Mouse (Mus musculus) brown adipose tissue, adult 24 weeks (tissue): ENCODE results near the gene Arl4d. TPM values are rescaled to one million over a fixed set of nuclear protein-coding genes. Genes with fewer than 3 reads are reported as not detected.

Source experiments
- H3K27ac ChIP-seq: fragments of 200-500 bp; replicated peaks from 2 replicates; pipeline ENCODE4 v1.5.1; 2012; ENCODE audit warnings: low read depth, mild to moderate bottlenecking, low read length
- H3K4me1 ChIP-seq: fragments of 200-500 bp; 2 replicates; pipeline ENCODE4 v1.6.1; 2012; ENCODE audit warnings: low read length, mixed read lengths; ENCODE audit not compliant: control insufficient read depth, insufficient read depth, insufficient read length
- H3K4me3 ChIP-seq: fragments of 200-500 bp; 2 replicates; pipeline ENCODE4 v1.5.1; 2012; ENCODE audit warnings: low read depth, mild to moderate bottlenecking, low read length, moderate library complexity; ENCODE audit not compliant: insufficient read depth
- polyA plus RNA-seq: library from polyadenylated mRNA; stranded (reverse); fragments of >200 nt; gene quantifications from 2 replicates; pipeline ENCODE4 v1.2.4, GENCODE M21; 2012; ENCODE audit not compliant: missing spikeins, insufficient read depth, insufficient read length

Arl4d gene
- polyA plus RNA-seq, 1 experiment: 3.8 TPM

DNA sequence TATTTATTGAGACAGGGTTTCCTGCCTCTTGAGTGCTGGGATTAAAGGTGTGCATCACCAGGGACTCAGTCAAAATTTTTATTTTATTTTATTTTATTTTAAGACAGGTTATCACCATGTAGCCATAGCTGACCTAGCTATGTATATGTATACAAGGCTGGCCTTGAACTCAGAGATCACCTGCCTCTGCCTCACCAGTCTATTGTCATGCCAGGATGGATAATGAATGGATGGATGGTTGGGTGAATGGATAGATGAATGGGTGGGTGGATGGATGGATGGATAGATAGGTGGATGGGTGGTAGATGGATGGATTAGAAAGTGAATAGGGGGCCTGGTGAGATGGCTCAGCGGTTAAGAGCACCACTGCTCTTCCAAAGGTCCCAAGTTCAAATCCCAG is 16.6 kb downstream of the Arl4d start:
- Histone ChIP-seq H3K27ac (no peak overlapping the region), H3K4me1 (peaks cover 11% of the 10 kb centered on the region)

DNA sequence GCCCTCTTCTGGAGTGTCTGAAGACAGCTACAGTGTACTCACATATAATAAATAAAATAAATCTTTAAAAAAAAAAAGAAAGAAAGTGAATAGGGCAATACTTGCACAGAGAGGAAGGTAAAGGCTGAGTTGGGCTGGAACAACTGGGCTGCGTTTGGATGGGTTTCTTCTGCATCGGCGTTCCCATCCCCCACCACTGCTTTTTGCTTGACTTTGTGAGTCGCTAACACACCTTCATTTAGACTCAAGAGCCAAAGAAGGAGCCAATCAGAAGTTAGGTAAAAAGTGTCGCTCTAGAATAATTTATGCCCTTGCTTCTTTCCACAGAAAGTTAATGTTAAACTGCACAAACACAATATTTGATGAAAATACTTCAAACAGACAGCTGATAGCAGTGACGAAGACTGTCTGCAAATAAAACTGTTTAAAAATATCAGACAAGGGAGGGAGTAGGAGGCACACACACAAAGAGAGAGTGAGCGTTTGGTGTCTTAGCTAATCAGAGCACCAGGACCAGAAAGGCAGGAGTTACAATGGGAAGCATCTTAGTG is 17.1 kb downstream of the Arl4d start:
- no peak overlapping the region for H3K4me3 ChIP-seq
- peaks cover 11% of the 10 kb centered on the region for H3K4me1 ChIP-seq
- H3K27ac ChIP-seq: no peak overlapping the region

More for the DNA sequence above, 16.6 kb downstream of the Arl4d start:
- no peak overlapping the region for H3K4me3 ChIP-seq

- Histone ChIP-seq H3K4me1 (no peaks in the 10 kb centered on the region), H3K27ac (no peak overlapping the region), H3K4me3 (no peak overlapping the region)
These were observed 22.3 kb downstream of the Arl4d start for GRCm38 (mm10) chr11:101687351-101688301.

- H3K4me3 ChIP-seq: no peak overlapping the region
- no peaks in the 10 kb centered on the region for H3K4me1 ChIP-seq
- H3K27ac ChIP-seq: no peak overlapping the region
These were observed 24.4 kb downstream of the Arl4d start for GRCm38 (mm10) chr11:101689701-101690113.

DNA sequence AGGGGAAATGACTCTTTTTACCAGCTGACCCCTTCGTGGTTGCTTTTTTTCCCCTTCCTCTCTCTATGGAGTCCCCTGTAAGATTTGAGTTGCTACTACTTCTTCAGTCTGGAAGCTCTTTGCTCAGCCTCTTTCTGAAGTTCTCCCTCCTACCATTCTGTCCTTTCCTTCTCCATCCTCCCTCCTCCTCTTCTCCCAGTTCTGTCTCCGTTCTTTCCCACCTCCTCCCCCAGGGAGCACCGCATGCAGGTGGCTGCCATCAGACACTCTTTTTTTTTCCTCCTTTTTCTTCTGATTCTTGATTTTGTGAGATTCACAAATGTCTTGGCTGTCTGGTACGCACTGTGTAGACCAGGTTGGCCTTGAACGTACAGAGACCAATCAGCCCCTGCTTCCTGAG is 25.0 kb downstream of the Arl4d start:
- Histone ChIP-seq H3K4me1 (no peaks in the 10 kb centered on the region), H3K4me3 (no peak overlapping the region), H3K27ac (no peak overlapping the region)

DNA sequence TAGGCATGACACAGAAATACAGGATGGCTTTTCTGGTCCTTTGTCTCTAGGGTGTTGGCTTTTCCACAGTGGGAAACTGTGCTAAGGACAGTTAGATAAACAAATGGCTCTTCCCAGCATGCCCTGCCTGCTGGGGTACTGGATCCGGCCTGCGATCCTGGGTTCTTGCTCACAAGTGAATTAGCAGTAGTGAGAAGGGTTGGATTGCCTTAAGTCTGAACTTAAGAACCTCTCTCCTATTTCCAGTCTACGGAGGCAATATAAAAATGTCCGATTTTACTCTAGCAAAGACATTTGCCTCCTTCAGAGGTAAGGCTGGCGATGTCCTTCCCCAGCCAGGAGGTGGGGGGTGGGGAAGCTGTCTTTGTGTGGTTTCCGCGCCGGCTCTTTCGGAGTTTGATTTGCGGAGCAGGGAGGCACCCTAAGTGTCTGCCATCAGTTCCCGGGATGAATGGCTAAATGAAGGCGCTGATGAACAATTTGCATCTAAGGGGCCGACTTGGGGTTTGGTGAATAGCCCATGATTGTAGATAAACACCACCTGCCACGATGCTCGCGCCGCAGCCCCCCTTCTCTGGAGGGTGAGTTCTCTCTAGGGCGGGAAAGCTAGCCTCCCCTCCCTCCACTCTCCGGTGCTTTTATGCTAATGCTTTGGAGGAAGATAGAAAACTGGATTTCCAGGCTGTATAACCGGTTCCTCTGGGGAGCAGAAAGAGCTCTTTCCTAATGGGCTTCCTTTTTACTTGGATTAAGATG is 30.7 kb downstream of the Arl4d start:
- H3K4me1 ChIP-seq: peaks cover 9% of the 10 kb centered on the region; the same call in 1 of the 2 replicates
- no peak overlapping the region for H3K4me3 ChIP-seq
- no peak overlapping the region for H3K27ac ChIP-seq

DNA sequence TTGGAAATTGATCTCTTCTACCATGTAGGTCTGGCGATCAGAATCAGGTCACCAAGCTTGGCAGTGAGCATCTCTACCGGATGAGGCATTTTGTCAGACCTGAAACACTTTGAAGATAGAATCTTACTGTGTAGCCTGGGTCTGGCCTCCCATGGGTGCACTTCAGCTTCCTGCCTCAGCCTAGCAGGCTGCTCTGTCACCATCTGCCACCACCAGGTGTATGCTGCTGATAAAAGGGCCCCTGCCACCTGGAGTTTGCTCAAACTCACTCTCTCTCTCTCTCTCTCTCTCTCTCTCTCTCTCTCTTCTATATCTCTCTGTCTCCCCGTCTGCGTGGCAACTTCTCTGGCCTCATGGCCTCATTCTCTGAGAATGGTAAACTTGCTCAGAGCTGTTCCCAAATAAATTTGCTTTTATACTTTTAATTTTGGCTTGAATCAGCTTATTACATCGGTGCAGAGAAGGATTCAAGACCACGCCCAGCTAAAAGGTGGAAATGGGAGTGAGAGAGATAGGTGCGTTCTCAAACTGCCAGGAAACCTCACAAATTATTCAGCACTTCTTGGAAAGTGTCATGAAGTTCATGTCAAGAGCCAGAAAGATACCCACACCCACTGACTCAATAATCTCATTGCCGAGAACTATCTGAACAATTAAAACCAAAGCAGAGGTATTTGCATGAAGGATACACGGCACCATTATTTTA is 32.0 kb downstream of the Arl4d start:
- Histone ChIP-seq H3K27ac (no peak overlapping the region), H3K4me3 (no peak overlapping the region), H3K4me1 (peaks cover 9% of the 10 kb centered on the region; the same call in 1 of the 2 replicates)

DNA sequence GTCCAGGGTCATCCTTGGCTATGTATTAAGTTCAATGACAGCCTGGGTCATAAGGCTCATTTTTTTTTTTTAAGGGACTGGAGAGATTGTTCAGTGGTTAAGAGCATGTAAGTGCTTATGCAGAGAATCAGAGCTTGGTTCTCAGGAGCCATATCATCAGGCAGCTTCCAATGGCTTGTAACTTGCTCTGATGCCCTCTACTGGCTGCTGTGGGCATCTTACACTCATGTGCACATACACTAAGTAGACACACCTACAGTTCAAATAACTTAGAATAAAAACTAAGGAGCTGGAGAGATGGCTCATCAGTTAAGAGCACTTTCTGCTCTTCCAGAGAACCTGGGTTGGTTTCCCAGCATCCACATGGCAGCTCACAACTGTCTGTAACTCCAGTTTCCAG is 32.8 kb downstream of the Arl4d start:
- Histone ChIP-seq H3K4me3 (no peak overlapping the region), H3K27ac (no peak overlapping the region), H3K4me1 (peaks cover 9% of the 10 kb centered on the region; the same call in 1 of the 2 replicates)

GRCm38 (mm10) chr11:101699556-101699955 is 34.2 kb downstream of the Arl4d start:
- H3K27ac ChIP-seq: no peak overlapping the region
- H3K4me1 ChIP-seq: peaks cover 9% of the 10 kb centered on the region; the same call in 1 of the 2 replicates
- H3K4me3 ChIP-seq: no peak overlapping the region

DNA sequence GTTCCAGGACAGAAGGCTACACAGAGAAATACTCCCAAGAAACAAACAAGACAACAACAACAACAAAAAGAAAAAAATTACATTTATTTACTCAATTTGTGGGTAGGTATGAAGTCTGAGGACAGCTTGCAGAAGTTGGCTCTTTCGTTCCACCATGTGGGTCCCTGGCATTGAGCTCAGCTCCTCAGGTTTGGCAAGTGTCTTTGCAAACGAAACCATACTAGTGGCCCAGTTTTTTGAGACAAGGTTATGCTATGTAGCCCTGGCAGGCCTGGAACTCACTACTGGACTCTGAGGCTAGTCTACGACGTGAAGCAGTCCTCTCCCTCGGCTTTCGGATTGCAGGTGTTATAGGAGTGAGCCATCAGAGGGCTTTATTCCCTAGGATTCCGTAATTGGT is 34.6 kb downstream of the Arl4d start:
- Histone ChIP-seq H3K4me3 (no peak overlapping the region), H3K27ac (0 out of 2 replicates have a peak overlapping the region, but pooled peaks have one; percentile 3), H3K4me1 (peaks cover 9% of the 10 kb centered on the region; the same call in 1 of the 2 replicates)

DNA sequence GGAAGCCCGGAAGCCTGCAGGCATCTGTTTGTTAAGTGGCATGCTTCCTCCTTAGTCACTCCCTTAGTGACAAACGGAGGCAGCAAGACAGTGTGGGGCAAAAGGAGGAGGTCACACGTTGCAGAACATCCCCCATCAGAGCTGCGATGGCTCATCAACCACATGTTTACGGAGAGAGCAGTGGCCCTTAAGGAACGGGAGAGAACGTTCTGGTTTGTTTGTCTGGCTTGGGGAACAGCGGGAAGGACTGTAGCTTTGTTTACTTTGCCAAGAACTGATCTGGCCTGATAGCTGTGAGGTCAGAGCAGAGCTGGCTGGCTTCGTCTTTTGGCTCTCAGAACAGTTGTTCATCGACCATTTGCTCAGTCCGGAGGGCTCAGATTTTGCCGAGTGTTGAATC is 35.1 kb downstream of the Arl4d start:
- Histone ChIP-seq H3K27ac (0 out of 2 replicates have a peak overlapping the region, but pooled peaks have one; percentile 4), H3K4me1 (peaks cover 9% of the 10 kb centered on the region; the same call in 1 of the 2 replicates), H3K4me3 (no peak overlapping the region)

GRCm38 (mm10) chr11:101704081-101704480 is 38.7 kb downstream of the Arl4d start:
- H3K27ac ChIP-seq: no peak overlapping the region
- peaks cover 9% of the 10 kb centered on the region; the same call in 1 of the 2 replicates for H3K4me1 ChIP-seq
- H3K4me3 ChIP-seq: no peak overlapping the region

GRCm38 (mm10) chr11:101706764-101707448 is 41.6 kb downstream of the Arl4d start:
- Histone ChIP-seq H3K4me3 (no peak overlapping the region), H3K27ac (no peak overlapping the region), H3K4me1 (no peaks in the 10 kb centered on the region)

DNA sequence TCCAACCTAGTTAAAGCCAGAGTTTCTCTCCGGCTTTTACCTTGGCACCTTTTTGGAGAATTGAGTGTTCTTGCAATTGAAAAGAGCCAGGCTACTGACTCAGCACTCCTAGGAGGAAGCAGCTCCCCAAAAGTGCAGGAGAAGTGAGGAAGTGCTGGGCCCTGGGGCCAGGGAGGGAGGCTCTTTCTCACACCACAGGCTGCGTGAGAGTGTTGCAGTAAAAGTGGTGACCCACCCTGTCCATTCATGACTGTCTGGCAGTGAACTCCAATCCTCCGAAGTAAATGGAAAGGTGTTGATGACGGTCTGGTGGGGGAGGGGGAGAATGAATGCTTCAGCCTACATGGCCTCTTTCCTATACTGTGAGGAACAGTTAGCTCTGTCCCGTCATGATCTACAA is 43.1 kb downstream of the Arl4d start:
- no peak overlapping the region for H3K4me3 ChIP-seq
- no peaks in the 10 kb centered on the region for H3K4me1 ChIP-seq
- H3K27ac ChIP-seq: no peak overlapping the region
